Mouse (Mus musculus): ENCODE results near the gene Tnfaip8l2. TPM values are rescaled to one million over a fixed set of nuclear protein-coding genes. Genes with fewer than 3 reads are reported as not detected.

Gene Tnfaip8l2
- total and polyA plus RNA-seq, 3 experiments = 0.16 TPM; not detected in 2

DNA sequence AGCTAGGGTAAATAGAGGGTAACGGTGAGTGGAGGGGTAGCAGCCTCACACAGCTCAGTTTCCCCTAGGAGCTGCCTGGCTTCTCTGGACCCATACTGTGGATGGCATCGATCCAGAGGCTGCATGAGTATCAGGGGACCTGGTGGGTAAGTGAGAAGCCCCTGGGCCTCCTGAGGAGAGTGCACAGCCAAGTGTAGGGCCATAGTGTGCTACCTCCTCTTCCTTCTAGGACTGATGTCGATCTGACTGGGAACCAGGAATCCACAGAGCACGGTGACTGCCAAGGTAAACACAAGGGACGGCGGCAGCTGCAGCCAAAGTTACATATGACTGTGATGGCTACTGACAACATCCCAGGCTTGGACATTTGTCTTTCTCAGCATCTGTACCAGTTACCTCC lies 28.9 kb upstream of the Tnfaip8l2 start:
- H3K27me3 ChIP-seq (ENCODE audit: insufficient read depth, low read length) = peaks cover 61% of the 10 kb centered on the region
- no peak overlapping the region for H3K4me3 ChIP-seq (ENCODE audit: low read depth, low read length)
- H3K4me1 ChIP-seq (ENCODE audit: insufficient read depth, low read depth, low read length) = peaks cover 16% of the 10 kb centered on the region
- no peak for ATAC-seq (ENCODE audit: extremely low read depth, insufficient number of reproducible peaks, low FRiP score, poor library complexity, severe bottlenecking)
- no peak for DNase-seq (ENCODE audit: low spot score)
- no peaks in the 10 kb centered on the region for H3K36me3 ChIP-seq (replicated peaks)
- H3K9me3 ChIP-seq (replicated peaks) = peaks cover 22% of the 10 kb centered on the region
- TF ChIP-seq GATA1 (IDR thresholded peaks at IDR 0.05; ENCODE audit: borderline replicate concordance, low read length) (no peak), POLR2AphosphoS5 (IDR thresholded peaks at IDR 0.05; ENCODE audit: insufficient replicate concordance, low read depth, low read length) (no peak), TAL1 (conservative IDR thresholded peaks at IDR 0.05; ENCODE audit: low read depth, low read length) (no peak), GATA2 (IDR thresholded peaks at IDR 0.05; ENCODE audit: borderline replicate concordance, low read depth, low read length) (no peak), CTCF (IDR thresholded peaks at IDR 0.05; ENCODE audit: low read depth, low read length) (no peak)

DNA sequence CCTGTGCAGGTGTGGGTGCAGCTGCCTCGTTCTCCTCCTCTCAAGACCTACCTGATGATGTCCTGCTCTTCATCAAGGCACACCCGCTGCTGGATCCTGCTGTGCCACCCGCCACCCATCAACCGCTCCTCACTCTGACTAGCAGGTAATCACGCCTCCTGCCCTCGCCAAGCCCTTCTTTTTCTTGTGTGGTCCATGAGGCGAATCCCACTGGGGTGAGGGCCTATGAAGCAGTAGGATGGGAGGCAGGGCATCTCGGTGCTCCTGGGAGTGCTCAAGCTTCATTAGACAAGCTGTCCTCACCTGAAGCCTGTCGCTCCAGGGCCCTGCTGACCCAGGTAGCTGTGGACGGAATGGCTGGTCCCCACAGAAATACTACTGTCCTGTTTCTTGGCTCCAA lies 27.8 kb upstream of the Tnfaip8l2 start:
- DNase-seq (ENCODE audit: low spot score) (no peak), ATAC-seq (ENCODE audit: extremely low read depth, insufficient number of reproducible peaks, low FRiP score, poor library complexity, severe bottlenecking) (no peak)
- Histone ChIP-seq H3K4me3 (ENCODE audit: low read depth, low read length) (no peak overlapping the region), H3K36me3 (replicated peaks) (no peaks in the 10 kb centered on the region), H3K27me3 (ENCODE audit: insufficient read depth, low read length) (peaks cover 68% of the 10 kb centered on the region), H3K9me3 (replicated peaks) (peaks cover 22% of the 10 kb centered on the region), H3K4me1 (ENCODE audit: insufficient read depth, low read depth, low read length) (peaks cover 18% of the 10 kb centered on the region)
- no peak for TF ChIP-seq POLR2AphosphoS5 (IDR thresholded peaks at IDR 0.05; ENCODE audit: insufficient replicate concordance, low read depth, low read length)
- TF ChIP-seq CTCF (IDR thresholded peaks at IDR 0.05; ENCODE audit: low read depth, low read length) = no peak
- TF ChIP-seq GATA2 (IDR thresholded peaks at IDR 0.05; ENCODE audit: borderline replicate concordance, low read depth, low read length) = no peak
- no peak for TF ChIP-seq TAL1 (conservative IDR thresholded peaks at IDR 0.05; ENCODE audit: low read depth, low read length)
- TF ChIP-seq GATA1 (IDR thresholded peaks at IDR 0.05; ENCODE audit: borderline replicate concordance, low read length) = no peak

DNA sequence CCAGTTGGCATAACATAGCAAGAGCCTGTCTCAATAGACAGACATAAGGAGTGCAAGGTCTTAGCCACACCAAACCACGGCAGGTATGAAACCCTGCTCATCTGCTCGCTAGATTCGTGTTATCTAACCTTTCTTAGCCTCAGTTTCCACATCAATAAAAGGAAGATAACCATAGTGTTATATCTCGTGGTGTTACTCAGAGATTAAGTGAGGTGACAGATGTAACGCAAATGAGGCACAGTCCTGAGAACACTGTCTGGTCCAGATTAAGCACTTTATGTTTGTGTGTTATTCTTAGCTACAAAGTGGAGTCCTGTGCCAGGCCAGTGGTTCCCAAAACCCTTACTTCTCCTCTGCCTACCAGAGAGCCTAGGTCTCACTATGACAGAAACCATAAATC lies 22.7 kb upstream of the Tnfaip8l2 start:
- DNase-seq (ENCODE audit: low spot score) = no peak

DNA sequence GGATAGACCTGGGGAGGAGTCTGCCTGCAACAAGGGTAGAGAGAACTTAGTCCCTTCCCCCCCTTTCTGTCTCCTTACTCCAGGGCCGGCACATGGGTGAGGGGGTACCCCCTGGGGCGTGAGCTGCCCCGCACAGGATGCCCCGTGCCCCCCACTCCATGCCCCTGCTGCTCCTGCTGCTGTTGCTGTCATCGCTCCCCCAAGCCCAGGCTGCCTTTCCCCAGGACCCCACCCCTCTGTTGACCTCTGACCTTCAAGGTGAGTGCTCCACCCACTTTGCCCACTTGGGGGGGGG lies 22.0 kb upstream of the Tnfaip8l2 start:
- Histone ChIP-seq H3K36me3 (replicated peaks) (no peaks in the 10 kb centered on the region), H3K4me3 (ENCODE audit: low read depth, low read length) (no peak overlapping the region), H3K4me1 (ENCODE audit: insufficient read depth, low read depth, low read length) (peaks cover 51% of the 10 kb centered on the region), H3K27me3 (ENCODE audit: insufficient read depth, low read length) (peaks cover 74% of the 10 kb centered on the region), H3K9me3 (replicated peaks) (no peaks in the 10 kb centered on the region)
- ATAC-seq (ENCODE audit: extremely low read depth, insufficient number of reproducible peaks, low FRiP score, poor library complexity, severe bottlenecking) (no peak), DNase-seq (ENCODE audit: low spot score) (no peak)
- TF ChIP-seq GATA1 (IDR thresholded peaks at IDR 0.05; ENCODE audit: borderline replicate concordance, low read length) = no peak
- no peak for TF ChIP-seq GATA2 (IDR thresholded peaks at IDR 0.05; ENCODE audit: borderline replicate concordance, low read depth, low read length)
- TF ChIP-seq CTCF (IDR thresholded peaks at IDR 0.05; ENCODE audit: low read depth, low read length) = no peak
- TF ChIP-seq POLR2AphosphoS5 (IDR thresholded peaks at IDR 0.05; ENCODE audit: insufficient replicate concordance, low read depth, low read length) = no peak
- TF ChIP-seq TAL1 (conservative IDR thresholded peaks at IDR 0.05; ENCODE audit: low read depth, low read length) = no peak

More for the DNA sequence above, 22.7 kb upstream of the Tnfaip8l2 start:
- H3K4me3 ChIP-seq (ENCODE audit: low read depth, low read length) = no peak overlapping the region
- H3K9me3 ChIP-seq (replicated peaks) = no peaks in the 10 kb centered on the region
- H3K36me3 ChIP-seq (replicated peaks) = no peaks in the 10 kb centered on the region
- TF ChIP-seq CTCF (IDR thresholded peaks at IDR 0.05; ENCODE audit: low read depth, low read length) (no peak), TAL1 (conservative IDR thresholded peaks at IDR 0.05; ENCODE audit: low read depth, low read length) (peak; percentile 32; the same call in 1 of the 2 replicates)
- peaks cover 79% of the 10 kb centered on the region for H3K27me3 ChIP-seq (ENCODE audit: insufficient read depth, low read length)
- H3K4me1 ChIP-seq (ENCODE audit: insufficient read depth, low read depth, low read length) = peaks cover 47% of the 10 kb centered on the region
- ATAC-seq (ENCODE audit: extremely low read depth, insufficient number of reproducible peaks, low FRiP score, poor library complexity, severe bottlenecking) = no peak

DNA sequence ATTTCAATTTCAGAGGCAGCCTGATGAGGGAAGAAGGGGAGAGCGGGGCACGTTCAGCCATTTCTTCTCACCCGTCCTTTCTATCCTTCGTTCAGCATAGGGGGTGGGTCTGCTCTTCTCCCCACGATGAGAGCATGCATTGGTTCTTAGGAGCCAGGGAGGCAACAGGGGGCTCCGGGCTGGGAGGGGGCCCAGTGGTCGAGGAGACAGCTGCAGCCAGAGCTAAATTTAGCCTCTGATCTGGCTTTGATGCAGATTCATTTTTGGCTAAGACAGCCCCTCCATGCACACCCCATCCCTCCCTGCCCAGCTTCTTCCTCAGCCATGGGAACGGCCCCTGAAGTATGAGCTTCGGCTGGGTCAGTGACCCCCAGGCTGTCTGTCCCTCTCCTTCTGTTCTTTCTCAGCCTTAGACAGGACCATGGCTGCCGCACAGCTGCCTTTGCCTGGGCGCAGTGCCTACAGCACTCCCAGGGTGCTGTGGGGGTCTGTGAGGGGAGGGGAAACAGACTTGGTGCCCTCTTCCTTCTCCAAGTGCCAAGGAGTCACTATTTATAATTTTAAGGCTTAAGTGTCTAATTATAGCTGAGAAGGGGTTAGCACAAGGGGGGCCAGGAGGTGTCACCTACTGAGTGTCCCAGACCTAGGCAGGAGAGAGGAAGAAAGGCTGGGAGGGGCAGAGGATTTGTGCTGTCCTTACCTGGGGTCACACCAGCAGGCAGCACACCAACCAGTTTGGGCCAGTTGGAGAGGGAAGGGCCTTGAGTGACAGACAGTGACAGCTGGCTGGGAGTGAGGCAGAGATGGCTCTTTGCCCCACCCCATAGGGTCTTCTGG lies 21.5 kb upstream of the Tnfaip8l2 start:
- Histone ChIP-seq H3K4me3 (ENCODE audit: low read depth, low read length) (no peak overlapping the region), H3K36me3 (replicated peaks) (no peaks in the 10 kb centered on the region), H3K9me3 (replicated peaks) (no peaks in the 10 kb centered on the region), H3K27me3 (ENCODE audit: insufficient read depth, low read length) (peaks cover 68% of the 10 kb centered on the region), H3K4me1 (ENCODE audit: insufficient read depth, low read depth, low read length) (peaks cover 50% of the 10 kb centered on the region)
- TF ChIP-seq POLR2AphosphoS5 (IDR thresholded peaks at IDR 0.05; ENCODE audit: insufficient replicate concordance, low read depth, low read length) (no peak), CTCF (IDR thresholded peaks at IDR 0.05; ENCODE audit: low read depth, low read length) (no peak), GATA2 (IDR thresholded peaks at IDR 0.05; ENCODE audit: borderline replicate concordance, low read depth, low read length) (no peak), GATA1 (IDR thresholded peaks at IDR 0.05; ENCODE audit: borderline replicate concordance, low read length) (no peak)
- ATAC-seq (ENCODE audit: extremely low read depth, insufficient number of reproducible peaks, low FRiP score, poor library complexity, severe bottlenecking) (no peak), DNase-seq (ENCODE audit: low spot score) (no peak)

DNA sequence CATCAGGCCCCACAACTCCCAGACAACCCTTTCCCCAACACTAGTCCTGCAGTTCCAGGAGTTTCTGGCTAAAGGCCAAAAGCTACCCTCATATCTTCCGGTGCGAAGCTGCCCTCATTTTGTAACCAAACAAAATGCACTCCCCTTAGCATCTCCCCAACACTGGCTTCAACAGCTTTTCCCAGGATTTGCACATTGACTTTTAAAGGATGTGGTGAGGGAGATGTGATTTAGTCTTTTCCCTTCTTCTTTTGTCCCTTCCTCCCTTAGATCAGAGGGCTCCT lies 20.1 kb upstream of the Tnfaip8l2 start:
- DNase-seq (ENCODE audit: low spot score) (no peak), ATAC-seq (ENCODE audit: extremely low read depth, insufficient number of reproducible peaks, low FRiP score, poor library complexity, severe bottlenecking) (no peak)
- Histone ChIP-seq H3K4me1 (ENCODE audit: insufficient read depth, low read depth, low read length) (peaks cover 45% of the 10 kb centered on the region), H3K9me3 (replicated peaks) (no peaks in the 10 kb centered on the region), H3K27me3 (ENCODE audit: insufficient read depth, low read length) (peaks cover 56% of the 10 kb centered on the region), H3K4me3 (ENCODE audit: low read depth, low read length) (no peak overlapping the region), H3K36me3 (replicated peaks) (no peaks in the 10 kb centered on the region)
- TF ChIP-seq GATA2 (IDR thresholded peaks at IDR 0.05; ENCODE audit: borderline replicate concordance, low read depth, low read length) = no peak
- TF ChIP-seq POLR2AphosphoS5 (IDR thresholded peaks at IDR 0.05; ENCODE audit: insufficient replicate concordance, low read depth, low read length) = no peak
- no peak for TF ChIP-seq TAL1 (conservative IDR thresholded peaks at IDR 0.05; ENCODE audit: low read depth, low read length)
- TF ChIP-seq GATA1 (IDR thresholded peaks at IDR 0.05; ENCODE audit: borderline replicate concordance, low read length) = no peak
- no peak for TF ChIP-seq CTCF (IDR thresholded peaks at IDR 0.05; ENCODE audit: low read depth, low read length)
